Mouse (Mus musculus) hindbrain, embryonic 13.5 days (tissue): ENCODE measurements around the gene Pacsin1. TPM values are rescaled to one million over a fixed set of nuclear protein-coding genes. Genes with fewer than 3 reads are reported as not detected.

ENCODE experiments used
- ATAC-seq: fragments of 200-750 bp; cut with Nextera tagmentation; 2 replicates; pipeline ENCODE4 v1.8.0; 2017; ENCODE audit warnings: moderate TSS enrichment; ENCODE audit not compliant: low FRiP score
- H3K27ac ChIP-seq: fragments of 300-500 bp; sonication (generic); 2 replicates; pipeline ENCODE4 v1.5.1; 2015; ENCODE audit warnings: inconsistent platforms, mild to moderate bottlenecking, moderate library complexity
- H3K27me3 ChIP-seq: fragments of 300-500 bp; sonication (generic); 2 replicates; pipeline ENCODE4 v1.6.1; 2015; ENCODE audit warnings: mild to moderate bottlenecking, inconsistent platforms
- H3K36me3 ChIP-seq: fragments of 300-500 bp; sonication (generic); 2 replicates; pipeline ENCODE4 v1.6.1; 2015; ENCODE audit warnings: mild to moderate bottlenecking, inconsistent platforms
- H3K4me1 ChIP-seq: fragments of 300-500 bp; sonication (generic); replicated peaks from 2 replicates; pipeline ENCODE4 v1.6.1; 2015; ENCODE audit warnings: inconsistent platforms
- H3K4me2 ChIP-seq: fragments of 300-500 bp; sonication (generic); 2 replicates; pipeline ENCODE4 v1.6.1; 2015; ENCODE audit warnings: inconsistent platforms, mild to moderate bottlenecking, moderate library complexity
- H3K4me3 ChIP-seq: fragments of 300-500 bp; sonication (generic); 2 replicates; pipeline ENCODE4 v1.5.1; 2015; ENCODE audit warnings: mild to moderate bottlenecking, inconsistent platforms
- H3K9ac ChIP-seq: fragments of 300-500 bp; sonication (generic); 2 replicates; pipeline ENCODE4 v1.6.1; 2015; ENCODE audit warnings: mild to moderate bottlenecking, inconsistent platforms
- H3K9me3 ChIP-seq: fragments of 300-500 bp; sonication (generic); 2 replicates; pipeline ENCODE4 v1.6.1; 2016; ENCODE audit warnings: inconsistent platforms
- WGBS: fragments of 180-500 bp; shearing (Covaris S2); methylation state at CpG from one replicate; pipeline ENCODE4 v1.1.7; 2015; 5-methylcytosine and 5-hydroxymethylcytosine counted together
- polyA plus RNA-seq: library from polyadenylated mRNA; unstranded; fragments of >200 nt; fragmentation: Nextera tagmentation; extraction: Ambion mirVana; gene quantifications from 2 replicates; pipeline ENCODE4 v1.2.1, GENCODE M21; 2015

Gene Pacsin1
- polyA plus RNA-seq, 1 experiment from 2014 or later: 31.0 TPM

- Histone ChIP-seq H3K27me3 (peaks cover 19% of the 10 kb centered on the region; the same call in 1 of the 2 replicates), H3K4me2 (no peak overlapping the region), H3K36me3 (no peaks in the 10 kb centered on the region), H3K27ac (no peak overlapping the region), H3K9me3 (no peaks in the 10 kb centered on the region), H3K9ac (no peak overlapping the region), H3K4me3 (no peak overlapping the region), H3K4me1 (peaks cover 15% of the 10 kb centered on the region)
- WGBS: 63% methylated on average over 14 of the region's 14 CpGs
- no peak for ATAC-seq
Observed at GRCm38 (mm10) chr17:27690993-27691693, 35.8 kb downstream of the Pacsin1 start.

- H3K27me3 ChIP-seq: peaks cover 7% of the 10 kb centered on the region
- 90% methylated on average over 17 of the region's 17 CpGs for WGBS
- no peak for ATAC-seq
- H3K9ac ChIP-seq: no peak overlapping the region
- no peaks in the 10 kb centered on the region for H3K9me3 ChIP-seq
- no peak overlapping the region for H3K27ac ChIP-seq
- H3K36me3 ChIP-seq: no peaks in the 10 kb centered on the region
- no peak overlapping the region for H3K4me3 ChIP-seq
- peaks cover 20% of the 10 kb centered on the region for H3K4me1 ChIP-seq
- no peak overlapping the region for H3K4me2 ChIP-seq
Observed at GRCm38 (mm10) chr17:27699641-27700244, 44.4 kb downstream of the Pacsin1 start.

GRCm38 (mm10) chr17:27700812-27701211 lies 45.5 kb downstream of the Pacsin1 start:
- WGBS: 76% methylated on average over 2 of the region's 2 CpGs
- H3K27ac ChIP-seq: no peak overlapping the region
- H3K27me3 ChIP-seq: peaks cover 18% of the 10 kb centered on the region
- H3K4me1 ChIP-seq: peaks cover 20% of the 10 kb centered on the region
- H3K9me3 ChIP-seq: no peaks in the 10 kb centered on the region
- H3K4me3 ChIP-seq: no peak overlapping the region
- no peak overlapping the region for H3K4me2 ChIP-seq
- H3K36me3 ChIP-seq: no peaks in the 10 kb centered on the region; the same call in 1 of the 2 replicates
- H3K9ac ChIP-seq: no peak overlapping the region
- no peak for ATAC-seq

GRCm38 (mm10) chr17:27701856-27702255 lies 46.5 kb downstream of the Pacsin1 start:
- H3K27ac ChIP-seq: peak overlapping the region; percentile 61
- peaks cover 20% of the 10 kb centered on the region for H3K4me1 ChIP-seq
- peak overlapping the region; percentile 31 for H3K9ac ChIP-seq
- peaks cover 5% of the 10 kb centered on the region for H3K36me3 ChIP-seq
- 69% methylated on average over 6 of the region's 6 CpGs for WGBS
- no peaks in the 10 kb centered on the region for H3K9me3 ChIP-seq
- H3K27me3 ChIP-seq: peaks cover 26% of the 10 kb centered on the region
- H3K4me3 ChIP-seq: no peak overlapping the region
- ATAC-seq: no peak
- no peak overlapping the region for H3K4me2 ChIP-seq

GRCm38 (mm10) chr17:27702518-27702917 lies 47.2 kb downstream of the Pacsin1 start:
- H3K4me2 ChIP-seq: peak overlapping the region; percentile 49
- peaks cover 20% of the 10 kb centered on the region for H3K4me1 ChIP-seq
- peak overlapping the region; percentile 9; the same call in 1 of the 2 replicates for H3K4me3 ChIP-seq
- peak overlapping the region; percentile 64 for H3K9ac ChIP-seq
- 2% methylated on average over 34 of the region's 34 CpGs for WGBS
- H3K27ac ChIP-seq: no peak overlapping the region
- H3K27me3 ChIP-seq: peaks cover 31% of the 10 kb centered on the region
- H3K9me3 ChIP-seq: no peaks in the 10 kb centered on the region
- no peak for ATAC-seq
- peaks cover 5% of the 10 kb centered on the region for H3K36me3 ChIP-seq

GRCm38 (mm10) chr17:27703961-27704621 lies 48.8 kb downstream of the Pacsin1 start:
- no peak overlapping the region for H3K4me2 ChIP-seq
- no peak for ATAC-seq
- peaks cover 36% of the 10 kb centered on the region for H3K27me3 ChIP-seq
- no peak overlapping the region for H3K9ac ChIP-seq
- WGBS: 66% methylated on average over 5 of the region's 5 CpGs
- no peaks in the 10 kb centered on the region for H3K9me3 ChIP-seq
- H3K27ac ChIP-seq: no peak overlapping the region
- H3K4me3 ChIP-seq: no peak overlapping the region
- peaks cover 5% of the 10 kb centered on the region for H3K36me3 ChIP-seq
- peaks cover 29% of the 10 kb centered on the region for H3K4me1 ChIP-seq

- no peak overlapping the region for H3K9ac ChIP-seq
- peaks cover 41% of the 10 kb centered on the region for H3K27me3 ChIP-seq
- H3K4me2 ChIP-seq: no peak overlapping the region
- peaks cover 28% of the 10 kb centered on the region for H3K4me1 ChIP-seq
- no peaks in the 10 kb centered on the region for H3K9me3 ChIP-seq
- ATAC-seq: no peak
- WGBS: 37% methylated on average over 10 of the region's 10 CpGs
- H3K36me3 ChIP-seq: peaks cover 5% of the 10 kb centered on the region
- no peak overlapping the region for H3K4me3 ChIP-seq
- H3K27ac ChIP-seq: no peak overlapping the region
Observed at GRCm38 (mm10) chr17:27705661-27706060, 50.4 kb downstream of the Pacsin1 start.

GRCm38 (mm10) chr17:27707954-27708661 lies 52.8 kb downstream of the Pacsin1 start:
- H3K27me3 ChIP-seq: peaks cover 41% of the 10 kb centered on the region
- H3K27ac ChIP-seq: no peak overlapping the region
- 6% methylated on average over 25 of the region's 25 CpGs for WGBS
- peak; percentile 79 for ATAC-seq
- no peaks in the 10 kb centered on the region for H3K9me3 ChIP-seq
- peak overlapping the region; percentile 47 for H3K4me2 ChIP-seq
- peaks cover 10% of the 10 kb centered on the region for H3K4me1 ChIP-seq
- H3K4me3 ChIP-seq: peak overlapping the region; percentile 27
- H3K36me3 ChIP-seq: peaks cover 5% of the 10 kb centered on the region
- no peak overlapping the region; the same call in 1 of the 2 replicates for H3K9ac ChIP-seq

GRCm38 (mm10) chr17:27709650-27710049 lies 54.3 kb downstream of the Pacsin1 start:
- Histone ChIP-seq H3K27me3 (peaks cover 34% of the 10 kb centered on the region), H3K4me1 (peaks cover 12% of the 10 kb centered on the region), H3K36me3 (peaks cover 5% of the 10 kb centered on the region), H3K9me3 (no peaks in the 10 kb centered on the region), H3K4me3 (no peak overlapping the region), H3K27ac (no peak overlapping the region), H3K9ac (no peak overlapping the region), H3K4me2 (no peak overlapping the region)
- 73% methylated on average over 5 of the region's 5 CpGs for WGBS
- no peak for ATAC-seq

GRCm38 (mm10) chr17:27712832-27713231 lies 57.5 kb downstream of the Pacsin1 start:
- 52% methylated on average over 1 of the region's 1 CpGs for WGBS
- no peak for ATAC-seq
- H3K4me3 ChIP-seq: no peak overlapping the region

GRCm38 (mm10) chr17:27716804-27717203 lies 61.5 kb downstream of the Pacsin1 start:
- H3K4me3 ChIP-seq: peak overlapping the region; percentile 19
- 4% methylated on average over 16 of the region's 16 CpGs for WGBS
- ATAC-seq: no peak
- H3K4me2 ChIP-seq: peak overlapping the region; percentile 48
- H3K9ac ChIP-seq: 0 out of 2 replicates have a peak overlapping the region, but pooled peaks have one; percentile 24
- H3K27ac ChIP-seq: no peak overlapping the region
- no peaks in the 10 kb centered on the region for H3K9me3 ChIP-seq
- peaks cover 14% of the 10 kb centered on the region for H3K27me3 ChIP-seq
- no peaks in the 10 kb centered on the region for H3K36me3 ChIP-seq
- peaks cover 19% of the 10 kb centered on the region for H3K4me1 ChIP-seq

More at GRCm38 (mm10) chr17:27712832-27713231, 57.5 kb downstream of the Pacsin1 start:
- Histone ChIP-seq H3K9me3 (no peaks in the 10 kb centered on the region), H3K4me1 (peaks cover 18% of the 10 kb centered on the region), H3K27me3 (peaks cover 21% of the 10 kb centered on the region), H3K27ac (0 out of 2 replicates have a peak overlapping the region, but pooled peaks have one; percentile 30), H3K36me3 (no peaks in the 10 kb centered on the region), H3K9ac (no peak overlapping the region), H3K4me2 (no peak overlapping the region)

- no peak for ATAC-seq
- Histone ChIP-seq H3K27me3 (peaks cover 14% of the 10 kb centered on the region), H3K4me1 (peaks cover 17% of the 10 kb centered on the region), H3K36me3 (no peaks in the 10 kb centered on the region), H3K4me2 (no peak overlapping the region), H3K4me3 (no peak overlapping the region), H3K27ac (no peak overlapping the region), H3K9me3 (no peaks in the 10 kb centered on the region), H3K9ac (no peak overlapping the region)
- WGBS: 46% methylated on average over 5 of the region's 5 CpGs
Observed at GRCm38 (mm10) chr17:27718250-27718649, 62.9 kb downstream of the Pacsin1 start.
